Mouse (Mus musculus): ENCODE measurements around the gene Lpin1. TPM values are rescaled to one million over a fixed set of nuclear protein-coding genes. Genes with fewer than 3 reads are reported as not detected.
A peak's percentile ranks its signal among the peaks of the same experiment; 100 is the strongest.

Lpin1 gene
- total and polyA plus RNA-seq, 2 experiments from 2014 or later: 8.4 to 15.4 TPM

- no peak overlapping the region for H3K9ac ChIP-seq
- H3K4me3 ChIP-seq (ENCODE audit: low read depth, low read length): no peak overlapping the region
- no peaks in the 10 kb centered on the region for H3K9me3 ChIP-seq (ENCODE audit: low read length)
- H3K27ac ChIP-seq (ENCODE audit: low read depth, low read length): no peak overlapping the region
- no peaks in the 10 kb centered on the region for H3K27me3 ChIP-seq (ENCODE audit: insufficient read depth, low read length)
- no peaks in the 10 kb centered on the region for H3K36me3 ChIP-seq (ENCODE audit: insufficient read depth)
- no peak for TF ChIP-seq CTCF (IDR thresholded peaks at IDR 0.05; ENCODE audit: low read depth)
- no peak overlapping the region for H3K4me2 ChIP-seq (ENCODE audit: low read depth)
- 59% methylated on average over 6 of the region's 6 CpGs for WGBS
- ATAC-seq: peak; percentile 53
- H3K4me1 ChIP-seq (ENCODE audit: insufficient read depth): no peaks in the 10 kb centered on the region
- peak; percentile 8 for DNase-seq
Measured at GRCm38 (mm10) chr12:16619453-16619852, 8.7 kb upstream of the Lpin1 start.

- no peak overlapping the region for H3K27ac ChIP-seq (ENCODE audit: low read depth, low read length)
- TF ChIP-seq CTCF (IDR thresholded peaks at IDR 0.05; ENCODE audit: low read depth): no peak
- no peak overlapping the region for H3K9ac ChIP-seq
- H3K4me2 ChIP-seq (ENCODE audit: low read depth): no peak overlapping the region
- H3K9me3 ChIP-seq (ENCODE audit: low read length): no peaks in the 10 kb centered on the region
- WGBS: 12% methylated on average over 12 of the region's 12 CpGs
- no peaks in the 10 kb centered on the region for H3K27me3 ChIP-seq (ENCODE audit: insufficient read depth, low read length)
- no peak overlapping the region for H3K4me3 ChIP-seq (ENCODE audit: low read depth, low read length)
- H3K4me1 ChIP-seq (ENCODE audit: insufficient read depth): no peaks in the 10 kb centered on the region
- ATAC-seq (peak; percentile 82), DNase-seq (peak; percentile 80)
- no peaks in the 10 kb centered on the region for H3K36me3 ChIP-seq (ENCODE audit: insufficient read depth)
Measured at GRCm38 (mm10) chr12:16618512-16619274, 7.9 kb upstream of the Lpin1 start.

GRCm38 (mm10) chr12:16615738-16616137, 5.0 kb upstream of the Lpin1 start:
- H3K4me2 ChIP-seq (ENCODE audit: low read depth): no peak overlapping the region
- no peaks in the 10 kb centered on the region for H3K36me3 ChIP-seq (ENCODE audit: insufficient read depth)
- H3K27me3 ChIP-seq (ENCODE audit: insufficient read depth, low read length): no peaks in the 10 kb centered on the region
- DNase-seq (no peak), ATAC-seq (no peak)
- no peak overlapping the region for H3K4me3 ChIP-seq (ENCODE audit: low read depth, low read length)
- TF ChIP-seq CTCF (IDR thresholded peaks at IDR 0.05; ENCODE audit: low read depth): no peak
- no peak overlapping the region for H3K9ac ChIP-seq
- WGBS: 87% methylated on average over 2 of the region's 2 CpGs
- H3K9me3 ChIP-seq (ENCODE audit: low read length): no peaks in the 10 kb centered on the region
- no peaks in the 10 kb centered on the region for H3K4me1 ChIP-seq (ENCODE audit: insufficient read depth)
- no peak overlapping the region for H3K27ac ChIP-seq (ENCODE audit: low read depth, low read length)

- 76% methylated on average over 3 of the region's 3 CpGs for WGBS
Measured at GRCm38 (mm10) chr12:16614556-16614955, 3.8 kb upstream of the Lpin1 start.

GRCm38 (mm10) chr12:16605624-16606023, 5.1 kb downstream of the Lpin1 start:
- Histone ChIP-seq H3K27me3 (ENCODE audit: insufficient read depth, low read length) (no peaks in the 10 kb centered on the region), H3K27ac (ENCODE audit: low read depth, low read length) (no peak overlapping the region), H3K9me3 (ENCODE audit: low read length) (no peaks in the 10 kb centered on the region), H3K9ac (no peak overlapping the region), H3K4me2 (ENCODE audit: low read depth) (no peak overlapping the region), H3K36me3 (ENCODE audit: insufficient read depth) (no peaks in the 10 kb centered on the region), H3K4me3 (ENCODE audit: low read depth, low read length) (no peak overlapping the region), H3K4me1 (ENCODE audit: insufficient read depth) (no peaks in the 10 kb centered on the region)
- ATAC-seq (no peak), DNase-seq (no peak)
- WGBS: 80% methylated on average over 5 of the region's 5 CpGs
- TF ChIP-seq CTCF (IDR thresholded peaks at IDR 0.05; ENCODE audit: low read depth): no peak

More at GRCm38 (mm10) chr12:16614556-16614955, 3.8 kb upstream of the Lpin1 start:
- H3K27ac ChIP-seq (ENCODE audit: low read depth, low read length): no peak overlapping the region
- no peak overlapping the region for H3K4me2 ChIP-seq (ENCODE audit: low read depth)
- ATAC-seq (no peak), DNase-seq (no peak)
- no peak overlapping the region for H3K9ac ChIP-seq
- H3K4me1 ChIP-seq (ENCODE audit: insufficient read depth): no peaks in the 10 kb centered on the region
- no peaks in the 10 kb centered on the region for H3K36me3 ChIP-seq (ENCODE audit: insufficient read depth)
- no peaks in the 10 kb centered on the region for H3K27me3 ChIP-seq (ENCODE audit: insufficient read depth, low read length)
- H3K4me3 ChIP-seq (ENCODE audit: low read depth, low read length): no peak overlapping the region
- H3K9me3 ChIP-seq (ENCODE audit: low read length): no peaks in the 10 kb centered on the region
- no peak for TF ChIP-seq CTCF (IDR thresholded peaks at IDR 0.05; ENCODE audit: low read depth)

GRCm38 (mm10) chr12:16602271-16602670, 8.5 kb downstream of the Lpin1 start:
- Histone ChIP-seq H3K36me3 (ENCODE audit: insufficient read depth) (no peaks in the 10 kb centered on the region), H3K4me1 (ENCODE audit: insufficient read depth) (no peaks in the 10 kb centered on the region), H3K9me3 (ENCODE audit: low read length) (no peaks in the 10 kb centered on the region), H3K9ac (no peak overlapping the region), H3K4me3 (ENCODE audit: low read depth, low read length) (no peak overlapping the region), H3K27ac (ENCODE audit: low read depth, low read length) (no peak overlapping the region), H3K27me3 (ENCODE audit: insufficient read depth, low read length) (no peaks in the 10 kb centered on the region), H3K4me2 (ENCODE audit: low read depth) (no peak overlapping the region)
- DNase-seq (no peak), ATAC-seq (no peak)
- 87% methylated on average over 4 of the region's 4 CpGs for WGBS
- TF ChIP-seq CTCF (IDR thresholded peaks at IDR 0.05; ENCODE audit: low read depth): no peak

GRCm38 (mm10) chr12:16600374-16600773, 10.4 kb downstream of the Lpin1 start:
- DNase-seq: no peak
- 69% methylated on average over 1 of the region's 1 CpGs for WGBS

More at GRCm38 (mm10) chr12:16600374-16600773, 10.4 kb downstream of the Lpin1 start:
- Histone ChIP-seq H3K27me3 (ENCODE audit: insufficient read depth, low read length) (no peaks in the 10 kb centered on the region), H3K9me3 (ENCODE audit: low read length) (no peaks in the 10 kb centered on the region), H3K4me1 (ENCODE audit: insufficient read depth) (no peaks in the 10 kb centered on the region), H3K27ac (ENCODE audit: low read depth, low read length) (no peak overlapping the region), H3K36me3 (ENCODE audit: insufficient read depth) (no peaks in the 10 kb centered on the region), H3K4me3 (ENCODE audit: low read depth, low read length) (no peak overlapping the region), H3K4me2 (ENCODE audit: low read depth) (no peak overlapping the region), H3K9ac (no peak overlapping the region)
- ATAC-seq: no peak
- TF ChIP-seq CTCF (IDR thresholded peaks at IDR 0.05; ENCODE audit: low read depth): no peak

Measured in forebrain, postnatal 0 days (tissue).